Mouse (Mus musculus) MEL (cell line): ENCODE measurements around the gene Nubpl. TPM values are rescaled to one million over a fixed set of nuclear protein-coding genes. Genes with fewer than 3 reads are reported as not detected.

Experiments used
- DNase-seq: peaks from one replicate; pipeline ENCODE4 v3.0.0; 2011; ENCODE audit warnings: low read depth, low spot score
- H3K27ac ChIP-seq: 2 replicates; pipeline ENCODE4 v1.5.1; 2012; ENCODE audit warnings: low read depth, mild to moderate bottlenecking, control low read depth, low read length, moderate library complexity; ENCODE audit not compliant: control insufficient read depth
- H3K27me3 ChIP-seq, 2 experiments: fragments of 150-350 bp in 1 of 2; sonication (generic) in 1 of 2; 2 replicates each; pipeline ENCODE4 v1.6.1; 2012; ENCODE audit warnings: low read length in 2 of 2, mild to moderate bottlenecking in 2 of 2, improper control_type of control experiment in 1 of 2, moderate library complexity in 1 of 2; ENCODE audit not compliant: insufficient read depth in 2 of 2, control insufficient read depth in 1 of 2
- H3K36me3 ChIP-seq, 2 experiments: 2 replicates each; pipeline ENCODE4 v1.6.1; 2012 to 2014; ENCODE audit warnings: low read length in 2 of 2, improper control_type of control experiment in 1 of 2, inconsistent platforms in 1 of 2, mild to moderate bottlenecking in 1 of 2; ENCODE audit not compliant: insufficient read depth in 2 of 2, control insufficient read depth in 1 of 2
- H3K4me1 ChIP-seq, 2 experiments: fragments of 150-350 bp in 1 of 2; sonication (generic) in 1 of 2; 2 replicates each; pipeline ENCODE4 v1.6.1; 2012; ENCODE audit warnings: low read length in 2 of 2, improper control_type of control experiment in 1 of 2, mild to moderate bottlenecking in 1 of 2; ENCODE audit not compliant: insufficient read depth in 2 of 2, control insufficient read depth in 1 of 2
- H3K4me3 ChIP-seq, 2 experiments: fragments of 150-350 bp in 1 of 2; sonication (generic) in 1 of 2; 2 replicates each; pipeline ENCODE4 v1.5.1; 2012; ENCODE audit warnings: low read depth in 2 of 2, low read length in 2 of 2, mild to moderate bottlenecking in 2 of 2, moderate library complexity in 2 of 2, control low read depth in 1 of 2, improper control_type of control experiment in 1 of 2; ENCODE audit not compliant: control insufficient read depth in 1 of 2, insufficient read depth in 1 of 2
- H3K79me2 ChIP-seq: 2 replicates; pipeline ENCODE4 v1.6.1; 2012; ENCODE audit warnings: mild to moderate bottlenecking, low read length, moderate library complexity; ENCODE audit not compliant: control insufficient read depth, poor library complexity, insufficient read depth
- H3K9ac ChIP-seq: 2 replicates; pipeline ENCODE4 v1.6.1; 2012; ENCODE audit warnings: low read depth, mild to moderate bottlenecking, control low read depth, low read length, moderate library complexity; ENCODE audit not compliant: control insufficient read depth, poor library complexity, severe bottlenecking
- H3K9me3 ChIP-seq: fragments of 150-350 bp; sonication (generic); replicated peaks from 2 replicates; pipeline ENCODE4 v1.6.1; 2012; ENCODE audit warnings: mild to moderate bottlenecking, low read length, improper control_type of control experiment, moderate library complexity; ENCODE audit not compliant: insufficient read depth
- BHLHE40 ChIP-seq: IDR thresholded peaks from 2 replicates; pipeline ENCODE4 v1.6.1; 2012; ENCODE audit warnings: low read depth, mild to moderate bottlenecking, inconsistent platforms, low read length, improper control_type of control experiment, borderline replicate concordance
- CHD1 ChIP-seq: IDR thresholded peaks from 2 replicates; pipeline ENCODE4 v1.6.1; 2012; ENCODE audit warnings: low read depth, mild to moderate bottlenecking, inconsistent platforms, low read length, improper control_type of control experiment
- CHD2 ChIP-seq: IDR thresholded peaks from 2 replicates; pipeline ENCODE4 v1.6.1; 2011; ENCODE audit warnings: low read length, improper control_type of control experiment
- CTCF ChIP-seq, 3 experiments: IDR thresholded peaks in 2 of 3; conservative IDR thresholded peaks in 1 of 3; 2 replicates each; pipeline ENCODE4 v1.5.1; 2011 to 2012; ENCODE audit warnings: low read length in 3 of 3, low read depth in 2 of 3, mild to moderate bottlenecking in 2 of 3, improper control_type of control experiment in 1 of 3, inconsistent platforms in 1 of 3, mixed read lengths in 1 of 3, moderate library complexity in 1 of 3; ENCODE audit not compliant: control insufficient read depth in 1 of 3, insufficient read depth in 1 of 3, poor library complexity in 1 of 3, severe bottlenecking in 1 of 3
- E2F4 ChIP-seq: IDR thresholded peaks from 2 replicates; pipeline ENCODE4 v1.6.1; 2011; ENCODE audit warnings: low read depth, low read length, improper control_type of control experiment, borderline replicate concordance
- ELF1 ChIP-seq: IDR thresholded peaks from 2 replicates; pipeline ENCODE4 v1.6.1; 2014; ENCODE audit warnings: low read depth, mild to moderate bottlenecking, inconsistent platforms, low read length, improper control_type of control experiment, moderate library complexity
- EP300 ChIP-seq, 2 experiments: IDR thresholded peaks; 2 replicates each; pipeline ENCODE4 v1.6.1; 2011; ENCODE audit warnings: improper control_type of control experiment in 2 of 2, low read length in 2 of 2, low read depth in 1 of 2, mild to moderate bottlenecking in 1 of 2
- GABPA ChIP-seq: IDR thresholded peaks from 2 replicates; pipeline ENCODE4 v1.6.1; 2012; ENCODE audit warnings: low read depth, mild to moderate bottlenecking, inconsistent platforms, low read length, improper control_type of control experiment, moderate library complexity
- GATA1 ChIP-seq: IDR thresholded peaks from 2 replicates; pipeline ENCODE4 v1.6.1; 2011; ENCODE audit warnings: low read depth, low read length, improper control_type of control experiment
- JUND ChIP-seq: IDR thresholded peaks from 2 replicates; pipeline ENCODE4 v1.6.1; 2011; ENCODE audit warnings: low read depth, mild to moderate bottlenecking, improper control_type of control experiment, low read length
- KAT2A ChIP-seq: conservative IDR thresholded peaks from 2 replicates; pipeline ENCODE4 v1.6.1; 2012; ENCODE audit warnings: low read depth, low read length, improper control_type of control experiment, inconsistent platforms
- MAFK ChIP-seq: IDR thresholded peaks from 2 replicates; pipeline ENCODE4 v1.6.1; 2011; ENCODE audit warnings: low read depth, mild to moderate bottlenecking, low read length, improper control_type of control experiment, borderline replicate concordance
- MAX ChIP-seq: IDR thresholded peaks from 2 replicates; pipeline ENCODE4 v1.6.1; 2011; ENCODE audit warnings: low read length, improper control_type of control experiment
- MAZ ChIP-seq: IDR thresholded peaks from 2 replicates; pipeline ENCODE4 v1.6.1; 2012; ENCODE audit warnings: low read depth, mild to moderate bottlenecking, inconsistent platforms, low read length, improper control_type of control experiment
- MXI1 ChIP-seq: IDR thresholded peaks from 2 replicates; pipeline ENCODE4 v1.6.1; 2011; ENCODE audit warnings: mild to moderate bottlenecking, low read depth, low read length, improper control_type of control experiment
- MYB ChIP-seq: IDR thresholded peaks from 2 replicates; pipeline ENCODE4 v1.6.1; 2011; ENCODE audit warnings: mild to moderate bottlenecking, low read depth, low read length, improper control_type of control experiment
- MYC ChIP-seq: IDR thresholded peaks from 2 replicates; pipeline ENCODE4 v1.6.1; 2011; ENCODE audit warnings: low read depth, mild to moderate bottlenecking, low read length, improper control_type of control experiment, moderate library complexity
- NELFE ChIP-seq: IDR thresholded peaks from 2 replicates; pipeline ENCODE4 v1.6.1; 2011; ENCODE audit warnings: low read depth, low read length, improper control_type of control experiment
- POLR2A ChIP-seq, 2 experiments: IDR thresholded peaks; 2 replicates each; pipeline ENCODE4 v1.6.1; 2011 to 2012; ENCODE audit warnings: low read length in 2 of 2, mild to moderate bottlenecking in 2 of 2, control low read depth in 1 of 2, improper control_type of control experiment in 1 of 2, low read depth in 1 of 2, moderate library complexity in 1 of 2; ENCODE audit not compliant: control insufficient read depth in 1 of 2, insufficient read depth in 1 of 2, poor library complexity in 1 of 2
- POLR2AphosphoS5 ChIP-seq: IDR thresholded peaks from 2 replicates; pipeline ENCODE4 v1.6.1; 2012; ENCODE audit warnings: low read depth, borderline replicate concordance, mild to moderate bottlenecking, inconsistent platforms, low read length, moderate library complexity, mixed read lengths
- RAD21 ChIP-seq: IDR thresholded peaks from 2 replicates; pipeline ENCODE4 v1.6.1; 2011; ENCODE audit warnings: mild to moderate bottlenecking, low read depth, low read length, improper control_type of control experiment
- SIN3A ChIP-seq: IDR thresholded peaks from 2 replicates; pipeline ENCODE4 v1.6.1; 2012; ENCODE audit warnings: low read length, improper control_type of control experiment, inconsistent platforms
- TAL1 ChIP-seq: IDR thresholded peaks from 2 replicates; pipeline ENCODE4 v1.6.1; 2012; ENCODE audit warnings: mild to moderate bottlenecking, inconsistent platforms, low read length, moderate library complexity, mixed read lengths
- TBP ChIP-seq: IDR thresholded peaks from 2 replicates; pipeline ENCODE4 v1.8.0; 2011; ENCODE audit warnings: low read depth, low read length, improper control_type of control experiment
- TCF12 ChIP-seq: IDR thresholded peaks from 2 replicates; pipeline ENCODE4 v1.6.1; 2014; ENCODE audit warnings: low read depth, mild to moderate bottlenecking, inconsistent platforms, low read length, improper control_type of control experiment, moderate library complexity
- UBTF ChIP-seq: IDR thresholded peaks from 2 replicates; pipeline ENCODE4 v1.6.1; 2012; ENCODE audit warnings: low read depth, mild to moderate bottlenecking, inconsistent platforms, low read length, improper control_type of control experiment, moderate library complexity, borderline replicate concordance; ENCODE audit not compliant: insufficient read depth
- USF1 ChIP-seq: IDR thresholded peaks from 2 replicates; pipeline ENCODE4 v1.6.1; 2014; ENCODE audit warnings: low read depth, mild to moderate bottlenecking, inconsistent platforms, low read length, improper control_type of control experiment, moderate library complexity
- USF2 ChIP-seq, 2 experiments: IDR thresholded peaks; 2 replicates each; pipeline ENCODE4 v1.6.1; 2011 to 2012; ENCODE audit warnings: improper control_type of control experiment in 2 of 2, low read length in 2 of 2, borderline replicate concordance in 1 of 2, inconsistent platforms in 1 of 2, low read depth in 1 of 2, mild to moderate bottlenecking in 1 of 2; ENCODE audit not compliant: insufficient read depth in 1 of 2
- ZC3H11A ChIP-seq: IDR thresholded peaks from 2 replicates; pipeline ENCODE4 v1.6.1; 2012; ENCODE audit warnings: low read depth, mild to moderate bottlenecking, inconsistent platforms, low read length, improper control_type of control experiment
- ZKSCAN1 ChIP-seq: IDR thresholded peaks from 2 replicates; pipeline ENCODE4 v1.6.1; 2012; ENCODE audit warnings: low read depth, mild to moderate bottlenecking, inconsistent platforms, low read length, improper control_type of control experiment, moderate library complexity
- ZMIZ1 ChIP-seq: IDR thresholded peaks from 2 replicates; pipeline ENCODE4 v1.6.1; 2012; ENCODE audit warnings: low read depth, mild to moderate bottlenecking, inconsistent platforms, low read length, improper control_type of control experiment, moderate library complexity
- polyA plus RNA-seq, 2 experiments: library from polyadenylated mRNA; stranded (reverse) in 1 of 2; unstranded in 1 of 2; fragments of >175 nt in 1 of 2; fragments of >200 nt in 1 of 2; gene quantifications; 2 replicates each; pipeline versions ENCODE4 v1.2.1 to v1.2.4; 2012; ENCODE audit warnings: low replicate concordance in 2 of 2, low read depth in 1 of 2; ENCODE audit not compliant: insufficient read length in 2 of 2, insufficient read depth in 1 of 2, missing spikeins in 1 of 2
- total RNA-seq: library from RNA; depleted of rRNA; stranded (reverse); fragments of 300-350 nt; gene quantifications from 2 replicates; pipeline ENCODE4 v1.2.3, GENCODE M21; 2012

The Nubpl gene
- total and polyA plus RNA-seq, 3 experiments: 4.7 to 5.2 TPM; not detected in 1

DNA sequence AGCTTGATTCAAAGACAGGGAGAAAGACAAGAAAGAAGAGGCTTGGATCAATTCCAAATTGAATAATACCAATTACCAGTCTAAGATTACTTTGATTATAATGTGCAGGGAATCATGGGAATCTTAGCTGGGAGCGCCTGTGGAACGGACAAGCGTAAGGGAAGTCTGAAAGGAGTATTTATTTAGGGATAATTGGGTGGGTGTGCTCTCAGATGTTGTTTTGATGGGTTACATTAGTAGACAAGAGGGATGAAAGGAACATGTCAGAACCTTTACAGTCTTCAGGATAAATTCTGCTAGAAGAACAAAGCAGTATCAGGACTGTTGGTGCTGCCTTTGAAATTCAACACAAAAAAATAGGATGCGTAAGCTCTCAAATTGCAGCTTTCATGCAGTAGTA is 40.8 kb downstream of the Nubpl start:
- H3K27me3 ChIP-seq: no peaks in the 10 kb centered on the region
- no peaks in the 10 kb centered on the region for H3K9me3 ChIP-seq
- no peaks in the 10 kb centered on the region for H3K36me3 ChIP-seq
- H3K4me3 ChIP-seq: no peak overlapping the region
- H3K27ac ChIP-seq: no peak overlapping the region
- no peaks in the 10 kb centered on the region for H3K4me1 ChIP-seq
- H3K79me2 ChIP-seq: no peaks in the 10 kb centered on the region
- no peak for DNase-seq
- H3K9ac ChIP-seq: no peak overlapping the region
- TF ChIP-seq MYC: no peak
- TF ChIP-seq ZC3H11A: no peak
- TF ChIP-seq MAX: no peak
- TF ChIP-seq ZKSCAN1: no peak
- no peak for TF ChIP-seq BHLHE40
- no peak for TF ChIP-seq POLR2AphosphoS5
- TF ChIP-seq RAD21: no peak
- no peak for TF ChIP-seq TBP
- TF ChIP-seq ZMIZ1: no peak

DNA sequence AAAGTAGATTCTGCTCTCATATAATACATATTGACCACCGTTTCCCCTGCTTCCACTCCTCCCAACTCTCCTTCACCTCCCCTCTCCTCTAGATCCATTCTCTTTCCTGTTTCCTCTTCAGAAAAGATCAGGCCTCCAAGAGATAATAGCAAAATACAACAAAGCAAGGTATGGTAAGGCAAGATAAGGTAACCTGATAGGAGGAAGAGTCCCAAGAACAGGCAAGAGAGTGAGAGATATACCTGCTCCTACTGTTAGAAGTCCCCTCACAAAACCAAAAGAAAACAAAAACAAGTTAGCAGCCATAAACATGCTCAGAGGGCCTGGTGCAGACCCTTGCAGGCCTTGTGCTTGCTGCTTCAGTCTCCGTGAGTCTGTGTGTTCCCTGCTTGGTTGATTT is 49.1 kb downstream of the Nubpl start:
- peaks cover 0 to 24% of the 10 kb centered on the region in 2 experiments; a peak in 2 of 4 replicates for H3K36me3 ChIP-seq
- H3K4me1 ChIP-seq: peaks cover 10 to 28% of the 10 kb centered on the region in 2 experiments
- H3K27ac ChIP-seq: peak overlapping the region; percentile 60
- H3K9me3 ChIP-seq: no peaks in the 10 kb centered on the region
- no peak overlapping the region for H3K9ac ChIP-seq
- H3K79me2 ChIP-seq: no peaks in the 10 kb centered on the region
- DNase-seq: peak; percentile 78
- no peaks in the 10 kb centered on the region for H3K27me3 ChIP-seq
- H3K4me3 ChIP-seq: peak overlapping the region in 1 of 2 experiments; percentile 28; a peak in 2 of 4 replicates
- no peak for TF ChIP-seq CTCF (IDR thresholded peaks at IDR 0.05 in 2 of 3, conservative IDR thresholded peaks at IDR 0.05 in 1 of 3; ENCODE audit: control insufficient read depth in 1 of 3, insufficient read depth in 1 of 3, low read depth in 2 of 3, low read length in 3 of 3, poor library complexity in 1 of 3, severe bottlenecking in 1 of 3)
- TF ChIP-seq GABPA: no peak
- TF ChIP-seq ZMIZ1: no peak
- no peak for TF ChIP-seq MAX
- TF ChIP-seq E2F4: no peak
- TF ChIP-seq MXI1: no peak
- no peak for TF ChIP-seq BHLHE40
- TF ChIP-seq JUND: no peak
- TF ChIP-seq USF2 (IDR thresholded peaks at IDR 0.05; ENCODE audit: borderline replicate concordance in 1 of 2, insufficient read depth in 1 of 2, low read depth in 1 of 2, low read length in 2 of 2): no peak
- no peak for TF ChIP-seq NELFE
- no peak for TF ChIP-seq MYC
- peak; percentile 96 for TF ChIP-seq TCF12
- peak; percentile 95 for TF ChIP-seq GATA1
- TF ChIP-seq TAL1: peak; percentile 88
- TF ChIP-seq MAZ: no peak
- TF ChIP-seq KAT2A: no peak
- TF ChIP-seq UBTF: no peak
- peak; percentile 55; the same call in 1 of the 2 replicates for TF ChIP-seq SIN3A
- 0 out of 2 replicates have a peak, but pooled peaks have one; percentile 39 for TF ChIP-seq MYB
- TF ChIP-seq TBP: no peak
- no peak for TF ChIP-seq RAD21
- TF ChIP-seq CHD1: no peak
- TF ChIP-seq POLR2A (IDR thresholded peaks at IDR 0.05; ENCODE audit: control insufficient read depth in 1 of 2, insufficient read depth in 1 of 2, low read depth in 1 of 2, low read length in 2 of 2, poor library complexity in 1 of 2): no peak
- no peak for TF ChIP-seq USF1
- no peak for TF ChIP-seq ELF1
- no peak for TF ChIP-seq ZKSCAN1
- peak; percentile 23; the same call in 1 of the 2 replicates for TF ChIP-seq MAFK
- TF ChIP-seq CHD2: no peak; the same call in 1 of the 2 replicates
- peak; percentile 96 for TF ChIP-seq EP300 (IDR thresholded peaks at IDR 0.05; ENCODE audit: low read depth in 1 of 2, low read length in 2 of 2)
